Mouse (Mus musculus) hindlimb bud, embryonic 11.5 days (tissue): ENCODE measurements around the gene 4430402I18Rik.

ENCODE experiments used
- DNase-seq: peaks from one replicate; pipeline ENCODE4 v3.0.0-alpha.2; 2012; ENCODE audit warnings: low read depth, low spot score; ENCODE audit errors: extremely low spot score

The 4430402I18Rik gene

GRCm38 (mm10) chr19:28902806-28903205 lies 64.8 kb downstream of the 4430402I18Rik start:
- DNase-seq: no peak

- DNase-seq: no peak
Measured at GRCm38 (mm10) chr19:28902111-28902510, 65.5 kb downstream of the 4430402I18Rik start.

GRCm38 (mm10) chr19:28900771-28901170 lies 66.8 kb downstream of the 4430402I18Rik start:
- DNase-seq: no peak

- no peak for DNase-seq
Measured at GRCm38 (mm10) chr19:28897497-28897896, 70.1 kb downstream of the 4430402I18Rik start.

- no peak for DNase-seq
Measured at GRCm38 (mm10) chr19:28896639-28897038, 71.0 kb downstream of the 4430402I18Rik start.

GRCm38 (mm10) chr19:28891864-28892263 lies 75.7 kb downstream of the 4430402I18Rik start:
- DNase-seq: no peak

GRCm38 (mm10) chr19:28891238-28891637 lies 76.4 kb downstream of the 4430402I18Rik start:
- no peak for DNase-seq

- DNase-seq: no peak
Measured at GRCm38 (mm10) chr19:28889251-28889650, 78.3 kb downstream of the 4430402I18Rik start.

- DNase-seq: no peak
Measured at GRCm38 (mm10) chr19:28888496-28888895, 79.1 kb downstream of the 4430402I18Rik start.

GRCm38 (mm10) chr19:28883126-28883525 lies 84.5 kb downstream of the 4430402I18Rik start:
- DNase-seq: no peak

GRCm38 (mm10) chr19:28879476-28879875 lies 88.1 kb downstream of the 4430402I18Rik start:
- DNase-seq: no peak

- DNase-seq: no peak
Measured at GRCm38 (mm10) chr19:28870351-28870750, 97.2 kb downstream of the 4430402I18Rik start.

GRCm38 (mm10) chr19:28869251-28869855 lies 98.2 kb downstream of the 4430402I18Rik start:
- no peak for DNase-seq

GRCm38 (mm10) chr19:28865501-28865900 lies 102.1 kb downstream of the 4430402I18Rik start:
- no peak for DNase-seq

GRCm38 (mm10) chr19:28864981-28865380 lies 102.6 kb downstream of the 4430402I18Rik start:
- DNase-seq: no peak

GRCm38 (mm10) chr19:28863626-28864025 lies 104.0 kb downstream of the 4430402I18Rik start:
- DNase-seq: no peak

- DNase-seq: no peak
Measured at GRCm38 (mm10) chr19:28860246-28860645, 107.4 kb downstream of the 4430402I18Rik start.

- DNase-seq: no peak
Measured at GRCm38 (mm10) chr19:28854831-28855230, 112.8 kb downstream of the 4430402I18Rik start.

- no peak for DNase-seq
Measured at GRCm38 (mm10) chr19:28852001-28852400, 115.6 kb downstream of the 4430402I18Rik start.

- no peak for DNase-seq
Measured at GRCm38 (mm10) chr19:28850510-28850909, 117.1 kb downstream of the 4430402I18Rik start.

GRCm38 (mm10) chr19:28844946-28845710 lies 122.5 kb downstream of the 4430402I18Rik start:
- DNase-seq: no peak
